Mouse (Mus musculus) midbrain, embryonic 16.5 days (tissue): ENCODE measurements at regions not wholly inside any gene's neighbourhood (a gene's known extent, or its start where the extent isn't known, plus 50 kb on each side); places are given as distances from the start of the nearest gene placed in this dataset.

Experiments used
- ATAC-seq: fragments of 200-750 bp; cut with Nextera tagmentation; 2 replicates; pipeline ENCODE4 v1.8.0; 2017; ENCODE audit warnings: moderate TSS enrichment
- H3K27ac ChIP-seq: fragments of 300-500 bp; sonication (generic); 2 replicates; pipeline ENCODE4 v1.5.1; 2014; ENCODE audit warnings: mild to moderate bottlenecking, low read length, mixed read lengths
- H3K27me3 ChIP-seq: fragments of 300-500 bp; sonication (generic); 2 replicates; pipeline ENCODE4 v1.6.1; 2014; ENCODE audit warnings: low read depth, low read length, mixed read lengths; ENCODE audit not compliant: control insufficient read depth, insufficient read depth
- H3K36me3 ChIP-seq: fragments of 300-500 bp; sonication (generic); 2 replicates; pipeline ENCODE4 v1.6.1; 2014; ENCODE audit warnings: mild to moderate bottlenecking, low read length, moderate library complexity, mixed read lengths; ENCODE audit not compliant: control insufficient read depth, insufficient read depth
- H3K4me1 ChIP-seq: fragments of 300-500 bp; sonication (generic); 2 replicates; pipeline ENCODE4 v1.6.1; 2014; ENCODE audit warnings: mild to moderate bottlenecking, low read length, mixed read lengths; ENCODE audit not compliant: control insufficient read depth, insufficient read depth
- H3K4me2 ChIP-seq: fragments of 300-500 bp; sonication (generic); 2 replicates; pipeline ENCODE4 v1.6.1; 2014; ENCODE audit warnings: mild to moderate bottlenecking, low read length, mixed read lengths
- H3K4me3 ChIP-seq: fragments of 300-500 bp; sonication (generic); 2 replicates; pipeline ENCODE4 v1.5.1; 2014; ENCODE audit warnings: low read depth, mild to moderate bottlenecking, low read length, moderate library complexity, mixed read lengths
- H3K9ac ChIP-seq: fragments of 300-500 bp; sonication (generic); 2 replicates; pipeline ENCODE4 v1.6.1; 2014; ENCODE audit warnings: low read depth, low read length, mixed read lengths
- H3K9me3 ChIP-seq: fragments of 300-500 bp; sonication (generic); replicated peaks from 2 replicates; pipeline ENCODE4 v1.6.1; 2014; ENCODE audit warnings: mild to moderate bottlenecking, low read length, mixed read lengths; ENCODE audit not compliant: control insufficient read depth, poor library complexity, severe bottlenecking
- WGBS: fragments of 180-500 bp; shearing (Covaris S2); extraction: QIAGEN DNeasy Blood & Tissue Kit; methylation state at CpG from one replicate; pipeline ENCODE4 v1.1.7; 2014; 5-methylcytosine and 5-hydroxymethylcytosine counted together

DNA sequence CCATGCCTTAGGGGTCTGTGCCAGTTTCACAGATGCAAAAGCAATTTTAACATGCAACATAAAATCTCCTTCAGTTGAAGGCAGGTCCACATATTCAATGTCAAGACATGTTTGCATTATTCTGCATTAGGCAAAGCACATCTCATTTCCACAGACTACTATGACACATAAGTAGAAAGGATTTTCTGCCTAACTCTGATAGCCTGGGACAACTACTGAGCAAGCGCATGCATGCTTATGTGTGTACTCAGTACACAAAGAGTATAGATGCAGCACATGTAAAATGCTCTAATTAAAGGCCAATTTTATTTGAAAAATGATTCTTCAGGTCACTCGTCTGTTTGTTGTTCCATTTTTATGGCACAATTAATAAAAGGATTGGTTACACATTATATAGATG, 707.2 kb upstream of the Fam84a start:
- H3K27me3 ChIP-seq: no peaks in the 10 kb centered on the region
- no peaks in the 10 kb centered on the region for H3K36me3 ChIP-seq
- WGBS: 85% methylated on average over 2 of the region's 2 CpGs
- no peak for ATAC-seq
- no peak overlapping the region for H3K4me2 ChIP-seq
- no peaks in the 10 kb centered on the region for H3K9me3 ChIP-seq
- H3K4me1 ChIP-seq: no peaks in the 10 kb centered on the region
- no peak overlapping the region for H3K9ac ChIP-seq
- no peak overlapping the region for H3K4me3 ChIP-seq
- no peak overlapping the region for H3K27ac ChIP-seq

DNA sequence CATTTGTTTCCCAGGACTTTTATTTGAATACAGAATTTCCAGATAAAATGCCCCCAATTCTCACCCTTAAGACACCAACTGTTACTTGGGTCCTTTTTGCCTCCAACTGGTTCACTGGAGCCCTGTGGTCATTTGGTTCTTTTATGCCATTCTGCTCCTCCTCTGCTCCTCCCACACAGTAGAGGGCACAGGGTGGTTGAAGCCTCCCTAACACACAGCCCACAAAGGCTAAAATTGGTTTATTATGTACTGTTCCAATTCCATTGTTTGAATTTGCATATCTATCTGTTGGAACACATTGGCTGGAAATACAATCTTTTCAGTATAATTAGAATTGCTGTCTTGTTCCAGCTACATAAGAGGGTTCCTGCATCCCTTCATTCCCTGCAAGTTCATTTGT, 683.7 kb upstream of the Fam84a start:
- Histone ChIP-seq H3K4me1 (no peaks in the 10 kb centered on the region), H3K9ac (no peak overlapping the region), H3K4me3 (no peak overlapping the region), H3K4me2 (no peak overlapping the region), H3K9me3 (no peaks in the 10 kb centered on the region), H3K27me3 (no peaks in the 10 kb centered on the region), H3K27ac (no peak overlapping the region), H3K36me3 (no peaks in the 10 kb centered on the region)
- ATAC-seq: no peak
